Mouse (Mus musculus) spleen, adult 2 months (tissue): Measurements from ENCODE around the gene Rest.

Experiments used
- CTCF ChIP-seq: fragments of 200-500 bp; IDR thresholded peaks from 2 replicates; pipeline ENCODE4 v1.5.1; 2011; ENCODE audit warnings: mild to moderate bottlenecking, inconsistent platforms; ENCODE audit not compliant: insufficient read depth, insufficient read length, insufficient replicate concordance; ENCODE audit errors: extremely low read depth
- POLR2A ChIP-seq: fragments of 200-500 bp; IDR thresholded peaks from 2 replicates; pipeline ENCODE4 v1.6.1; 2011; ENCODE audit warnings: low read depth, low read length, inconsistent platforms

DNA sequence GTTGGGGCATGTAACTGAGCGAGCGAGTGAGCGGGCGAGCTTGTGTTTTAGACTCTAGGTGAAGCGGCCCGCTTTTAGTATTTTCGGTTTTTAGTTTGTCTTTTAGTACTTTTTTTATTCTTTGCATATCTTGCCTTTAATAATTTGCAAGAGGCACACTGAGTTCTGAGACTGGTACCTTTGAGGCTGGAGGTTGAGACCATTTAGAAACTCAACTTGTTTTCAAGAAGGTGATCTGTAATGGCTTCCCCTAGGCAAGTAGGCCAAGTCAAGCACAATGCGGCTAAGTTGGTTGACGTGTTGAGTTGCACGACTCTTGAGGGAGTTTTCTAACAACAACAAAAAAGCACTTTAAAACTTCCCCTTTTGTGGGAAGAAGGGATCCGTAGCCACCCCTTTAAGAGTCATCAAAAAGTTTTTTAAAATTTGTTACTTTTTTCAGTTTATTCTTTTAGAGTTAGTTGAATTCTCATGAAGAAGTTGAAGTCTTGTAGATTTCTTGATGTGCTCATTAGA is 1.7 kb downstream of the Rest start:
- no peak for TF ChIP-seq CTCF
- TF ChIP-seq POLR2A, result no peak
